Comparison of ENCODE assay signal across 26 mouse cellular contexts in the genomic region with DNA sequence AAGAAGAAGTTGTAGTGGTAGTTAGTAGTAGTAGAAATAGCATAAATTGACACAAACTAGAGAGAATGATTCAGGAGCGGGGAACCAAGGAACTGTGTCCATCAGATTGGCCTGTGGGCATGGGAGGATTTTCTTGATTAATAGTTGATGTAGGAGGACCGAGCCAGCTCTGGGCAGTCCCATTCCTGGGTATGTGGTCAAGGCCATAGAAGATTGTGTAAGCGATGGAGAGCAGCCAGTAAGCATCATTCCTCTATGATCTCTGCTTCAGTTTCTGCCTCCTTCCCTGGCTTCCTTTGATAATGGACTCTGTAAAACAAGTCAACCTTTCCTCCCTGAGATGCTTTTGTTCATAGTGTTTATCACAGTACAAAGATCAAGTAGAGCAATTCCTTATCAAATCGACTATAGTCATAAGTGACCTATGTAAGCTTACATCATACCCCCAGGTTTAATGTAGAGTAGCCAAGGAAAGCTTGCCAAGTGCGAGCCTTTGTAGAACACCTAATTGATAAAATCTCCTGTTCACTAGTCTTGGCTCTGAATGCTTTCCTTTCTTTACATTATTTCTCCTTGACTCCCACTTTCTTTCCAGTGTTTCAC. TPM values are rescaled to one million over a fixed set of nuclear protein-coding genes. Genes with fewer than 3 reads are reported as not detected.
A peak's percentile ranks its signal among the peaks of the same experiment; 100 is the strongest.
DNase-seq lines count a peak whose midpoint lies in the region; ATAC-seq and TF ChIP-seq lines count a peak whose summit lies in the region.
"Had no signal": no experiment of that assay in that cellular context is flagged by ENCODE, and none has a peak within 500 bp of the region (broad histone marks: within the 10 kb centered on the region; RNA-seq: fewer than 3 reads in every experiment).

No protein-coding gene starts in this region.

- DNase-seq in liver, adult 2 months (ENCODE audit: extremely low read depth, low read depth, low spot score), result peak; percentile 92
- DNase-seq in Patski (ENCODE audit: low read depth, low spot score), result no peak
- DNase-seq in adrenal gland, postnatal 25 days, result peak; percentile 51
- no peak for DNase-seq in layer of hippocampus, postnatal 14 days (ENCODE audit: low spot score in 2 of 2)
- no peak for DNase-seq in T-cell, adult 2 months (ENCODE audit: low spot score)
- no peak for DNase-seq in spleen, postnatal 14 days (ENCODE audit: low spot score in 2 of 2)
- DNase-seq: cerebellum, adult 11 months; cerebellum, postnatal 10 days; forebrain, postnatal 0 days; heart, postnatal 10 days; kidney, postnatal 36 days; layer of hippocampus, adult 9-11 months; lung, adult 18-20 months; lung, postnatal 14 days; midbrain, embryonic 14.5 days; retina, postnatal 1 day; right cerebral cortex, postnatal 4 days had no signal

- H3K9ac ChIP-seq in liver, adult 2 months (ENCODE audit: low read depth, low read length), result no peak overlapping the region
- H3K9ac ChIP-seq in liver, embryonic 12.5 days, result no peak overlapping the region
- no peak overlapping the region for H3K9ac ChIP-seq in stomach, embryonic 15.5 days
- H3K9ac ChIP-seq: embryonic facial prominence, embryonic 15.5 days; forebrain, postnatal 0 days; hindbrain, embryonic 12.5 days; limb, embryonic 12.5 days; neural tube, embryonic 15.5 days had no signal

- H3K4me3 ChIP-seq in liver, adult 2 months (ENCODE audit: insufficient read depth, low read depth, low read length), result no peak overlapping the region
- no peak overlapping the region for H3K4me3 ChIP-seq in liver, embryonic 12.5 days
- no peak overlapping the region for H3K4me3 ChIP-seq in stomach, embryonic 15.5 days (replicated peaks)
- H3K4me3 ChIP-seq: embryonic facial prominence, embryonic 15.5 days; hindbrain, embryonic 12.5 days; limb, embryonic 12.5 days; megakaryocyte, embryonic 14.5 days; neural tube, embryonic 15.5 days had no signal

- TF ChIP-seq CTCF in liver, adult 2 months (IDR thresholded peaks at IDR 0.05; ENCODE audit: low read depth, low read length), result no peak
- TF ChIP-seq CTCF in Patski (IDR thresholded peaks at IDR 0.05), result no peak

- TF ChIP-seq POLR2A in liver, adult 2 months (IDR thresholded peaks at IDR 0.05; ENCODE audit: extremely low read depth, insufficient read depth, low read length), result no peak

- H3K9me3 ChIP-seq in liver, embryonic 12.5 days (replicated peaks), result no peaks in the 10 kb centered on the region
- H3K9me3 ChIP-seq in stomach, embryonic 15.5 days, result no peaks in the 10 kb centered on the region
- H3K9me3 ChIP-seq: embryonic facial prominence, embryonic 15.5 days; hindbrain, embryonic 12.5 days; limb, embryonic 12.5 days; megakaryocyte, embryonic 14.5 days; neural tube, embryonic 15.5 days had no signal

- no peak for ATAC-seq in liver, embryonic 12.5 days
- ATAC-seq in Patski, result peak; percentile 67
- ATAC-seq in stomach, embryonic 15.5 days (ENCODE audit: insufficient read depth, low FRiP score, low read depth), result peak; percentile 77
- ATAC-seq: forebrain, postnatal 0 days; inflammation-experienced regulatory T-cells, adult 6 months had no signal

- in situ Hi-C loops in Patski (cut with MboI; ENCODE audit: low pct_unique_long_range_greater_than_20kb), result no loop called here

- no peaks in the 10 kb centered on the region for H3K79me2 ChIP-seq in liver, adult 2 months (ENCODE audit: control insufficient read depth, insufficient read depth, low read length)

- 18% methylated on average over 5 of the region's 5 CpGs for WGBS in liver, adult 2 months
- WGBS in liver, embryonic 12.5 days (ENCODE audit: insufficient replicate concordance), result 61% methylated on average over 5 of the region's 5 CpGs
- whole genome bisulfite sequencing in stomach, embryonic 15.5 days, result 69% methylated on average over 5 of the region's 5 CpGs

- no peaks in the 10 kb centered on the region for H3K36me3 ChIP-seq in liver, adult 2 months (ENCODE audit: control insufficient read depth, insufficient read depth, low read length)
- no peaks in the 10 kb centered on the region for H3K36me3 ChIP-seq in liver, embryonic 12.5 days
- no peaks in the 10 kb centered on the region for H3K36me3 ChIP-seq in stomach, embryonic 15.5 days
- H3K36me3 ChIP-seq: embryonic facial prominence, embryonic 15.5 days; hindbrain, embryonic 12.5 days; limb, embryonic 12.5 days; neural tube, embryonic 15.5 days had no signal

- no peak overlapping the region for H3K27ac ChIP-seq in liver, adult 2 months (replicated peaks; ENCODE audit: insufficient read depth, low read depth, low read length)
- no peak overlapping the region for H3K27ac ChIP-seq in liver, embryonic 12.5 days
- H3K27ac ChIP-seq in stomach, embryonic 15.5 days, result no peak overlapping the region
- H3K27ac ChIP-seq: embryonic facial prominence, embryonic 15.5 days; hindbrain, embryonic 12.5 days; limb, embryonic 12.5 days; neural tube, embryonic 15.5 days had no signal

- CTCF ChIA-PET in Patski (lab: Charles Lee), result interaction anchor here (1.0 to 3.0 kb wide), 4 partner anchors 12 to 117 kb away, joined by 5 to 40 read pairs (median 12); no protein-coding TSS in a partner anchor

- H3K4me2 ChIP-seq in liver, embryonic 12.5 days, result no peak overlapping the region
- no peak overlapping the region for H3K4me2 ChIP-seq in stomach, embryonic 15.5 days
- H3K4me2 ChIP-seq: embryonic facial prominence, embryonic 15.5 days; heart, embryonic 11.5 days; hindbrain, embryonic 12.5 days; limb, embryonic 12.5 days; neural tube, embryonic 15.5 days had no signal

- POLR2A ChIA-PET in Patski (lab: Charles Lee), result no interaction called here

- H3K27me3 ChIP-seq in liver, adult 2 months (ENCODE audit: control insufficient read depth, insufficient read depth, low read length), result no peaks in the 10 kb centered on the region
- no peaks in the 10 kb centered on the region for H3K27me3 ChIP-seq in liver, embryonic 12.5 days (replicated peaks)
- H3K27me3 ChIP-seq in Patski, result no peaks in the 10 kb centered on the region
- no peaks in the 10 kb centered on the region for H3K27me3 ChIP-seq in stomach, embryonic 15.5 days (replicated peaks)
- H3K27me3 ChIP-seq: embryonic facial prominence, embryonic 15.5 days; hindbrain, embryonic 12.5 days; limb, embryonic 12.5 days; megakaryocyte, embryonic 14.5 days; neural tube, embryonic 15.5 days had no signal

- peaks cover 4% of the 10 kb centered on the region; the same call in 1 of the 2 replicates for H3K4me1 ChIP-seq in liver, adult 2 months (ENCODE audit: control insufficient read depth, insufficient read depth, low read length)
- H3K4me1 ChIP-seq in liver, embryonic 12.5 days, result no peaks in the 10 kb centered on the region
- no peaks in the 10 kb centered on the region for H3K4me1 ChIP-seq in stomach, embryonic 15.5 days
- H3K4me1 ChIP-seq: embryonic facial prominence, embryonic 15.5 days; hindbrain, embryonic 12.5 days; limb, embryonic 12.5 days; megakaryocyte, embryonic 14.5 days; neural tube, embryonic 15.5 days had no signal

RNA-seq across cellular contexts. Expression of gene Tmem243, which starts 43.1 kb away (rescaled TPM):
- total RNA-seq in liver, adult 2 months (2014; rRNA removed), result 79.5 and 96.6 TPM in 2 replicates
- 62.1 and 73.2 TPM in 2 replicates for polyA plus RNA-seq in liver, adult 2 months (2012; rRNA removed)
- polyA plus RNA-seq in liver, embryonic 12.5 days (2016; fragmentation: Nextera tagmentation; extraction: Ambion mirVana), result 12.3 and 13.0 TPM in 2 replicates
- 11.2 TPM for polyA plus RNA-seq in Patski (2021)
- 43.7 and 52.5 TPM in 2 replicates for total RNA-seq in adrenal gland, postnatal 25 days (2021)
- 18.8 and 20.1 TPM in 2 replicates for polyA plus RNA-seq in stomach, embryonic 15.5 days (2015; fragmentation: Nextera tagmentation; extraction: Ambion mirVana)
- total RNA-seq in layer of hippocampus, postnatal 14 days (2021), result 1 to 10 TPM; 7.4 to 7.8 TPM

Comparison
In these comparisons a context has a peak if more than half of its experiments do, and no peak if none do; other contexts are left out.
1. DNase-seq: peak in liver, adult 2 months (single experiment) and adrenal gland, postnatal 25 days (single experiment); none in Patski (single experiment), layer of hippocampus, postnatal 14 days (0 of 2), T-cell, adult 2 months (single experiment) and spleen, postnatal 14 days (0 of 2).